Mouse (Mus musculus): ENCODE results near the gene Vmn1r4. TPM values are rescaled to one million over a fixed set of nuclear protein-coding genes. Genes with fewer than 3 reads are reported as not detected.

Vmn1r4 gene
- total and polyA plus RNA-seq, 3 experiments = 0.21 to 0.27 TPM; not detected in 1

DNA sequence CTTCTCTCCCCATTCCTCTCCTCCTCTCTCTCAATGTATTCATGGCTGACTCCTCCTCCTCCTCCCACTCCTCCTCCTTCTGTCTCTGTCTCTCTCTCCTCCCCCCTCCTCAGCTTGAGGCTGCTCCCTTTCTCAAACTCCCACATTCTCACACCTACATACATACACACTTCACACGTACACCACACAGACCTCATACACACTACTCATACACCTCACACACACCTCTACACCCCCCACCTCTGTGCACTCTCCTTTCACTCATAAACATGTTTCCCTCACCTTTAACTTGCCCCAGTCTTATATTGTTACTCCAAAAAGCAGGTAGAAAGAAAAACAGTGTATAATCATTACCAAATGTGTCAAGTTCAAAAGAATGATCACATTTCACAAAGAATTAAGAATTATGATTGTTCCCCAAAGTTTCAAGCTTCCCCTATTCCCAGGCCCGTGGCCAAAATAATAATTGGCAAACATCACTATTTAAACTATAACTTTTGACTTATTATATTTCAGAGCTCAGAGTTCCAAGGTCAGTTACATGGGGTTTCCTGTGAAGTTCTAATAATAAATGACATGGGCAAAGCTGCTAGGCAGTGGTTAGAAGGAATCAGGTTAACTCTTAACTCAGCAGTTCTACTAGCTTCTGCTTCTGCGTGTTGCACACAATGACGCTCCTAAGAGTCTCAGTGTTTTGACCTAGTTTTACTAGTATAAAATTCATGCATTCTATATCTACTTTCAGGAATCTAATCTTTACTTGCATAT is 8.0 kb downstream of the Vmn1r4 start:
- Histone ChIP-seq H3K4me3 (ENCODE audit: control insufficient read depth in 1 of 2, insufficient read depth in 1 of 2, low read depth in 2 of 2, low read length in 2 of 2) (no peak overlapping the region), H3K27me3 (ENCODE audit: control insufficient read depth in 1 of 2, insufficient read depth in 2 of 2, low read length in 2 of 2) (no peaks in the 10 kb centered on the region; a peak in 1 of 4 replicates), H3K9me3 (replicated peaks; ENCODE audit: insufficient read depth, low read length) (no peaks in the 10 kb centered on the region), H3K36me3 (ENCODE audit: control insufficient read depth in 1 of 2, insufficient read depth in 2 of 2, low read length in 2 of 2) (no peaks in the 10 kb centered on the region), H3K79me2 (ENCODE audit: control insufficient read depth, insufficient read depth, low read length, poor library complexity) (no peaks in the 10 kb centered on the region), H3K27ac (ENCODE audit: control insufficient read depth, low read depth, low read length) (no peak overlapping the region), H3K4me1 (ENCODE audit: control insufficient read depth in 1 of 2, insufficient read depth in 2 of 2, low read length in 2 of 2) (no peaks in the 10 kb centered on the region), H3K9ac (ENCODE audit: control insufficient read depth, low read depth, low read length, poor library complexity, severe bottlenecking) (no peak overlapping the region)
- no peak for DNase-seq (ENCODE audit: low read depth, low spot score)
- no peak for TF ChIP-seq E2F4 (IDR thresholded peaks at IDR 0.05; ENCODE audit: borderline replicate concordance, low read depth, low read length)
- no peak for TF ChIP-seq HCFC1 (IDR thresholded peaks at IDR 0.05; ENCODE audit: low read depth, low read length)
- TF ChIP-seq CHD2 (IDR thresholded peaks at IDR 0.05; ENCODE audit: low read length) = no peak
- TF ChIP-seq USF2 (IDR thresholded peaks at IDR 0.05; ENCODE audit: borderline replicate concordance in 1 of 2, insufficient read depth in 1 of 2, low read depth in 1 of 2, low read length in 2 of 2) = no peak
- TF ChIP-seq ELF1 (IDR thresholded peaks at IDR 0.05; ENCODE audit: low read depth, low read length) = no peak
- no peak for TF ChIP-seq USF1 (IDR thresholded peaks at IDR 0.05; ENCODE audit: low read depth, low read length)
- no peak for TF ChIP-seq CHD1 (IDR thresholded peaks at IDR 0.05; ENCODE audit: low read depth, low read length)
- no peak for TF ChIP-seq POLR2AphosphoS2 (IDR thresholded peaks at IDR 0.05; ENCODE audit: low read length)
- TF ChIP-seq MAZ (IDR thresholded peaks at IDR 0.05; ENCODE audit: low read depth, low read length) = no peak
- TF ChIP-seq GATA1 (IDR thresholded peaks at IDR 0.05; ENCODE audit: low read depth, low read length) = no peak
- no peak for TF ChIP-seq RCOR1 (IDR thresholded peaks at IDR 0.05; ENCODE audit: low read depth, low read length)
- TF ChIP-seq ZC3H11A (IDR thresholded peaks at IDR 0.05; ENCODE audit: low read depth, low read length) = no peak
- no peak for TF ChIP-seq MYC (IDR thresholded peaks at IDR 0.05; ENCODE audit: low read depth, low read length)
- no peak for TF ChIP-seq SMC3 (IDR thresholded peaks at IDR 0.05; ENCODE audit: low read depth, low read length)
- TF ChIP-seq ZKSCAN1 (IDR thresholded peaks at IDR 0.05; ENCODE audit: low read depth, low read length) = no peak
- no peak for TF ChIP-seq MEF2A (IDR thresholded peaks at IDR 0.05; ENCODE audit: extremely low read depth, insufficient replicate concordance, low read depth, low read length, poor library complexity, severe bottlenecking)

DNA sequence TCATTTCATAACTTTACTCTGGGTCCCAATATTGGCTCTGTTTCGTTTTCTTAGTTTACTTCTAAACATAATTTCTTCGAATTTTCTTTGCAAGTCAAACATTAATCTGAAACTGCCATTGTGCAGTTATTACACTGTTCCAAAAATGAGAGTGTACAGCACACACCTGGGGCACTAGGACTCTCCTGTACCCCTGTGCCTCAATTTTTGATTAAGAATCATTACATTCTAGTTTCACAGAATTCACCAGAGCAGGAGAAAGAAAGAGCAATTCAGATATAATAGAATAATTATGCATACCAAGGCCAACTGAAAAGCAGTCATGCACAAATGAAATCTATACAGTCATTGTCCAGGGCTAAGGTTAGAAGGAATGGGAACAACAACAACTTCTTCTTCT is 8.6 kb downstream of the Vmn1r4 start:
- Histone ChIP-seq H3K79me2 (ENCODE audit: control insufficient read depth, insufficient read depth, low read length, poor library complexity) (no peaks in the 10 kb centered on the region), H3K9me3 (replicated peaks; ENCODE audit: insufficient read depth, low read length) (no peaks in the 10 kb centered on the region), H3K4me3 (ENCODE audit: control insufficient read depth in 1 of 2, insufficient read depth in 1 of 2, low read depth in 2 of 2, low read length in 2 of 2) (no peak overlapping the region), H3K9ac (ENCODE audit: control insufficient read depth, low read depth, low read length, poor library complexity, severe bottlenecking) (no peak overlapping the region), H3K27me3 (ENCODE audit: control insufficient read depth in 1 of 2, insufficient read depth in 2 of 2, low read length in 2 of 2) (no peaks in the 10 kb centered on the region; a peak in 1 of 4 replicates), H3K36me3 (ENCODE audit: control insufficient read depth in 1 of 2, insufficient read depth in 2 of 2, low read length in 2 of 2) (no peaks in the 10 kb centered on the region), H3K4me1 (ENCODE audit: control insufficient read depth in 1 of 2, insufficient read depth in 2 of 2, low read length in 2 of 2) (no peaks in the 10 kb centered on the region), H3K27ac (ENCODE audit: control insufficient read depth, low read depth, low read length) (no peak overlapping the region)
- no peak for TF ChIP-seq TBP (IDR thresholded peaks at IDR 0.05; ENCODE audit: low read depth, low read length)
- no peak for TF ChIP-seq TCF12 (IDR thresholded peaks at IDR 0.05; ENCODE audit: low read depth, low read length)
- no peak for TF ChIP-seq UBTF (IDR thresholded peaks at IDR 0.05; ENCODE audit: borderline replicate concordance, insufficient read depth, low read depth, low read length)
- TF ChIP-seq POLR2AphosphoS2 (IDR thresholded peaks at IDR 0.05; ENCODE audit: low read length) = no peak
- no peak for TF ChIP-seq KAT2A (conservative IDR thresholded peaks at IDR 0.05; ENCODE audit: low read depth, low read length)
- no peak for TF ChIP-seq SMC3 (IDR thresholded peaks at IDR 0.05; ENCODE audit: low read depth, low read length)
- no peak for TF ChIP-seq NRF1 (IDR thresholded peaks at IDR 0.05; ENCODE audit: insufficient read depth, low read depth, low read length, poor library complexity, severe bottlenecking)
- TF ChIP-seq E2F4 (IDR thresholded peaks at IDR 0.05; ENCODE audit: borderline replicate concordance, low read depth, low read length) = no peak
- TF ChIP-seq MXI1 (IDR thresholded peaks at IDR 0.05; ENCODE audit: low read depth, low read length) = no peak
- TF ChIP-seq MEF2A (IDR thresholded peaks at IDR 0.05; ENCODE audit: extremely low read depth, insufficient replicate concordance, low read depth, low read length, poor library complexity, severe bottlenecking) = no peak
- no peak for TF ChIP-seq TAL1 (IDR thresholded peaks at IDR 0.05; ENCODE audit: low read length)
- TF ChIP-seq SIN3A (IDR thresholded peaks at IDR 0.05; ENCODE audit: low read length) = no peak
- no peak for TF ChIP-seq CHD2 (IDR thresholded peaks at IDR 0.05; ENCODE audit: low read length)
- TF ChIP-seq MAX (IDR thresholded peaks at IDR 0.05; ENCODE audit: low read length) = no peak
- TF ChIP-seq POLR2AphosphoS5 (IDR thresholded peaks at IDR 0.05; ENCODE audit: borderline replicate concordance, low read depth, low read length) = no peak
- no peak for TF ChIP-seq USF1 (IDR thresholded peaks at IDR 0.05; ENCODE audit: low read depth, low read length)
- no peak for TF ChIP-seq EP300 (IDR thresholded peaks at IDR 0.05; ENCODE audit: low read depth in 1 of 2, low read length in 2 of 2)
- no peak for DNase-seq (ENCODE audit: low read depth, low spot score)
